Mouse (Mus musculus) lung, postnatal 0 days (tissue): ENCODE results near the gene Poc1a.

Experiments
- CTCF ChIP-seq: IDR thresholded peaks from 2 replicates; pipeline ENCODE4 v1.5.1; 2016; ENCODE audit warnings: antibody characterized with exemption, mild to moderate bottlenecking
- EP300 ChIP-seq: IDR thresholded peaks from 2 replicates; pipeline ENCODE4 v1.6.1; 2016; ENCODE audit warnings: antibody characterized with exemption, mild to moderate bottlenecking, control low read depth

DNA sequence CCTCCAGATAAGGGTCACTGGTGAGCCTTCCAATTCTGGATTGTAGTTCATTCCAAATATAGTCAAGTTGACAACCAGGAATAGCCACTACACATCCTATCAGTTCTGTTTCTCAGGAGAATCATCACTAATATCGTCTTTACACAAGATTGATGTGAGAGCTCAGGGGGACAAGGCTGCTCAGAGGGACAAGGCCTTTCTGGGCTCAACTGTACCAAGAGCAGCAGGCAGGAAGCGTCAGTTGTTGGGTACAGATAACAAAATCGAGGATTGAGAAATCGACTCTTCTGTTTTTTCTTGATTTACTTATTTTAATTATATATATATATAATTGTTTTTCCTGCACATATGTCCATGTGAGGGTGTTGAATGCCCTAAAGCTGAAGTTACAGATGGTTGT is 22.4 kb upstream of the Poc1a start:
- TF ChIP-seq CTCF: no peak
- no peak for TF ChIP-seq EP300
